Mouse (Mus musculus) kidney, embryonic 15.5 days (tissue): ENCODE data around the gene Osbpl3. TPM values are rescaled to one million over a fixed set of nuclear protein-coding genes. Genes with fewer than 3 reads are reported as not detected.
A peak's percentile ranks its signal among the peaks of the same experiment; 100 is the strongest.

Source experiments
- ATAC-seq: fragments of 200-750 bp; cut with Nextera tagmentation; replicated peaks from 2 replicates; pipeline ENCODE4 v1.8.0; 2017; ENCODE audit warnings: moderate TSS enrichment; ENCODE audit not compliant: low FRiP score
- H3K27ac ChIP-seq: fragments of 300-500 bp; sonication (generic); 2 replicates; pipeline ENCODE4 v1.5.1; 2015; ENCODE audit warnings: mild to moderate bottlenecking, inconsistent platforms
- H3K27me3 ChIP-seq: fragments of 300-500 bp; sonication (generic); 2 replicates; pipeline ENCODE4 v1.6.1; 2015; ENCODE audit warnings: inconsistent platforms
- H3K36me3 ChIP-seq: fragments of 300-500 bp; sonication (generic); 2 replicates; pipeline ENCODE4 v1.6.1; 2015; ENCODE audit warnings: inconsistent platforms
- H3K4me1 ChIP-seq: fragments of 300-500 bp; sonication (generic); 2 replicates; pipeline ENCODE4 v1.6.1; 2015; ENCODE audit warnings: inconsistent platforms
- H3K4me2 ChIP-seq: fragments of 300-500 bp; sonication (generic); 2 replicates; pipeline ENCODE4 v1.6.1; 2015; ENCODE audit warnings: moderate library complexity, mild to moderate bottlenecking, inconsistent platforms
- H3K4me3 ChIP-seq: fragments of 300-500 bp; sonication (generic); replicated peaks from 2 replicates; pipeline ENCODE4 v1.5.1; 2015; ENCODE audit warnings: mild to moderate bottlenecking, inconsistent platforms
- H3K9ac ChIP-seq: fragments of 300-500 bp; sonication (generic); 2 replicates; pipeline ENCODE4 v1.6.1; 2015; ENCODE audit warnings: mild to moderate bottlenecking, inconsistent platforms
- H3K9me3 ChIP-seq: fragments of 300-500 bp; sonication (generic); replicated peaks from 2 replicates; pipeline ENCODE4 v1.6.1; 2016; ENCODE audit warnings: inconsistent platforms
- whole genome bisulfite sequencing: fragments of 180-500 bp; shearing (Covaris S2); methylation state at CpG from one replicate; pipeline ENCODE4 v1.1.7; 2015; ENCODE audit warnings: mixed read lengths; 5-methylcytosine and 5-hydroxymethylcytosine counted together
- polyA plus RNA-seq: library from polyadenylated mRNA; unstranded; fragments of >200 nt; fragmentation: Nextera tagmentation; extraction: Ambion mirVana; gene quantifications from 2 replicates; pipeline ENCODE4 v1.2.1, GENCODE M21; 2015

The Osbpl3 gene
- polyA plus RNA-seq, 1 experiment from 2014 or later: 15.7 TPM

- Histone ChIP-seq H3K27me3 (no peaks in the 10 kb centered on the region), H3K27ac (peak overlapping the region; percentile 66), H3K4me3 (peak overlapping the region; percentile 22), H3K4me2 (peak overlapping the region; percentile 49), H3K4me1 (peaks cover 54% of the 10 kb centered on the region), H3K36me3 (no peaks in the 10 kb centered on the region), H3K9ac (no peak overlapping the region), H3K9me3 (no peaks in the 10 kb centered on the region)
- 17% methylated on average over 11 of the region's 11 CpGs for WGBS
- peak; percentile 70; the same call in 1 of the 2 replicates for ATAC-seq
These were observed 74.4 kb downstream of the Osbpl3 start for GRCm38 (mm10) chr6:50381504-50382091.

DNA sequence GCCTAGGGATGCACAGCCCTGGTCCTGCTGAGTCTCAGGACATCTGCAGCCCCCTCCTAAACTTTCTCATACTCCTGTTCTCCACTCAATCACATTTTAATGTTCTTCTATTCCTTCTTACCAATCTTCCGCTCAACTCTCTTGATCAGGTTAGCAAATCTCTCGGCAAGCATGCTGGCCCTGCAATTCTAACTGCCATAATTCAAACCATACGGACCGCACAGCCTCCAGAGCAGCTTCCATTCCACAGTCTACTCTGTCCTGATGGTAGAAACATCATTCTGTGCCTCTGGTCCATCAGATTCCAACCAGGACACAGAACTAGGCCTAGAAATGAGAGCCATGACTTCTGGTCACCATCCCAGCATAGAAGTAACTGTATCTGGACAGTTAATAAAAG is 76.3 kb downstream of the Osbpl3 start:
- no peak overlapping the region for H3K4me3 ChIP-seq
- no peak overlapping the region for H3K4me2 ChIP-seq
- H3K36me3 ChIP-seq: no peaks in the 10 kb centered on the region
- H3K27me3 ChIP-seq: no peaks in the 10 kb centered on the region
- peaks cover 39% of the 10 kb centered on the region for H3K4me1 ChIP-seq
- H3K27ac ChIP-seq: no peak overlapping the region
- no peak for ATAC-seq
- 86% methylated on average over 4 of the region's 4 CpGs for WGBS
- no peak overlapping the region for H3K9ac ChIP-seq
- no peaks in the 10 kb centered on the region for H3K9me3 ChIP-seq

DNA sequence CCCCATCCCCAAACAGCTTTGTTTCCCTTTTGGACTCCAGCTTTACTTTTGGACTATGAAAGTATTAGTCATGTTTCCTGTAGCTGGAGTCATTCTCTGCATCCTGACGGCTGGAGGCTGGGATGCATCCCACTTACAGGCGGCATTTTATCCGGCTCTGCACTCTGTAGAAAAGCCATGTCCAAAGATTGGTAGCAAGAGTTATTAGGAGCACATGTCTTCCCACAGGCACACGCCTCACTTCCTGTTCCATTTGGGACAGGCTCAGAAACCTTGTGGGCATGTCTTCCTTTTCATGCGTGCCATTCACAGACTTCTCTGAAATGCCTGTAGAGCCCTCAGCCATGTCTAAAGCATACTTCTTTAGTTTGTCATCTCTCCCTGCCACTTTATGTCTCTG is 76.9 kb downstream of the Osbpl3 start:
- H3K9ac ChIP-seq: no peak overlapping the region
- H3K4me1 ChIP-seq: peaks cover 34% of the 10 kb centered on the region
- no peaks in the 10 kb centered on the region for H3K36me3 ChIP-seq
- WGBS: 64% methylated on average over 5 of the region's 5 CpGs
- H3K9me3 ChIP-seq: no peaks in the 10 kb centered on the region
- no peak overlapping the region for H3K4me3 ChIP-seq
- H3K27ac ChIP-seq: no peak overlapping the region
- H3K4me2 ChIP-seq: no peak overlapping the region
- H3K27me3 ChIP-seq: no peaks in the 10 kb centered on the region
- ATAC-seq: no peak

GRCm38 (mm10) chr6:50377742-50378720 is 78.0 kb downstream of the Osbpl3 start:
- Histone ChIP-seq H3K4me1 (peaks cover 37% of the 10 kb centered on the region), H3K27ac (no peak overlapping the region), H3K4me2 (no peak overlapping the region), H3K9ac (no peak overlapping the region), H3K4me3 (no peak overlapping the region), H3K36me3 (no peaks in the 10 kb centered on the region), H3K27me3 (no peaks in the 10 kb centered on the region), H3K9me3 (no peaks in the 10 kb centered on the region)
- WGBS: 80% methylated on average over 21 of the region's 21 CpGs
- ATAC-seq: no peak

DNA sequence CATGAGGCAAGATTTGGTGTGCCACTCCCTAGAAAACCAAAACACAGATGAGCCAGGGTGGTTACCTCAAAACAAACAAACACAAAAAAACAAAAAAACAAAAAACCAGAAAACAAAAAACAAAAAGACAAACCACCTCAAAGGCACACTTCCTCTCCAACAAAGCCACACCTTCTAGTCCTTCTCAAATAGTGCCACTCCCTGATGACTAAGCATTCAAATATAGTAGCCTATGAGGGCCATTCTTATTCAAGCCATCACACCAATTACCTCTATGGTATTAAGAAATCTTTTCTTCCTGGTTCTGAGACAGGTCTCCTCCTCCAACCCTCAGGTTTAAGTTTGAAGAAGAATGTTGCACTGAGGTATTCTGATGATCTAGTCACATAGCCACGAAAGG is 79.3 kb downstream of the Osbpl3 start:
- no peak overlapping the region for H3K4me2 ChIP-seq
- peaks cover 32% of the 10 kb centered on the region for H3K4me1 ChIP-seq
- H3K36me3 ChIP-seq: no peaks in the 10 kb centered on the region
- 98% methylated on average over 1 of the region's 1 CpGs for WGBS
- no peak overlapping the region for H3K9ac ChIP-seq
- no peaks in the 10 kb centered on the region for H3K9me3 ChIP-seq
- ATAC-seq: no peak
- H3K27me3 ChIP-seq: no peaks in the 10 kb centered on the region
- no peak overlapping the region for H3K4me3 ChIP-seq
- H3K27ac ChIP-seq: no peak overlapping the region

DNA sequence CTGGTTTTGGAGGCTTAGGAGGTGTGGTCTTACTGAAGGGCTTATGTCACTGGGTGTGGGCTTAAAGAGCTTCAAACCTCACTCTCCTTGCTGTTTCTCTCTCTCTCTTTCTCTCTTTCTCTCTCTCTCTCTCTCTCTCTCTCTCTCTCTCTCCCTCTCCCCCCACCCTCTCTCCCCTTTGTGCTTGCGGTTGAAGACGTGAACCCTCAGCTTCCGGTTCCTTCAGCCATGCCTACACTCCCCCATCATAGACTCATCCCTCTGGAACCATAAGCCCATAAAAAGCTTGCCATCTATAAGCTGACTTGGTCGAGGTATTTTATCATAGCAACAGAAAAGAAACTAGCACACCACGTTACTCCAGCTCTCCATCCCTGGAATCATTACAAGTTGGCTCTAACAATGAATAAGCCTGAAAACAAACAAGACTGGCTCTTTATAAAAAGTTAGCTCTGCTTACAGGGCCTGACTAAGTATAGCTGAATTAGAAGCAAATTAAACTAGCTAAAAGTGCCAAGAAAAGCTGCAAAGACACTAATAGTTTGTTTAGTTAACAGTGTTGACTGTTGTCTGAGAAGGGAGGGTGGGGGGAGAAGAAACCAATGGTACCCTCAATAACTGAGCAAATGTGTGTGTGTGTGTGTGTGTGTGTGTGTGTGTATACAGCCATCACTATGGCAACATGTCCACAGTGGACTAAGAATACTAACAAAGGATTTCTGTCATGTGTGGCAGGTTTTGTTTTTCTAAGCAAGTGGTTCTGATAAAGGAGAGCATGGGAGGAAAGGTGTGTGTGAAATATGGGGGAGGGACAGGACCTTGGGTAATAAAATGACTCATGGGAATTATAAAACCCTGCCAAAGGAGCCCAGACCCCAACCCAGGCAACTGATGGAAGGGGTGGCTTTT is 83.2 kb downstream of the Osbpl3 start:
- 47% methylated on average over 5 of the region's 5 CpGs for WGBS
- Histone ChIP-seq H3K4me2 (no peak overlapping the region), H3K36me3 (peaks cover 15% of the 10 kb centered on the region), H3K4me1 (peaks cover 10% of the 10 kb centered on the region; the same call in 1 of the 2 replicates), H3K9ac (no peak overlapping the region), H3K9me3 (no peaks in the 10 kb centered on the region), H3K27ac (no peak overlapping the region), H3K27me3 (no peaks in the 10 kb centered on the region), H3K4me3 (no peak overlapping the region)
- no peak for ATAC-seq

- 77% methylated on average over 8 of the region's 8 CpGs for WGBS
- H3K4me2 ChIP-seq: no peak overlapping the region
- H3K4me1 ChIP-seq: peaks cover 10% of the 10 kb centered on the region; the same call in 1 of the 2 replicates
- no peak overlapping the region for H3K9ac ChIP-seq
- H3K27me3 ChIP-seq: no peaks in the 10 kb centered on the region
- H3K27ac ChIP-seq: no peak overlapping the region
- ATAC-seq: no peak
- H3K4me3 ChIP-seq: no peak overlapping the region
- peaks cover 18% of the 10 kb centered on the region for H3K36me3 ChIP-seq
- no peaks in the 10 kb centered on the region for H3K9me3 ChIP-seq
These were observed 84.4 kb downstream of the Osbpl3 start for GRCm38 (mm10) chr6:50371501-50372086.

- no peak overlapping the region for H3K4me3 ChIP-seq
- ATAC-seq: no peak
- peaks cover 18% of the 10 kb centered on the region for H3K36me3 ChIP-seq
- no peak overlapping the region for H3K4me2 ChIP-seq
- H3K9ac ChIP-seq: no peak overlapping the region
- 90% methylated on average over 8 of the region's 8 CpGs for WGBS
- no peaks in the 10 kb centered on the region for H3K9me3 ChIP-seq
- H3K27me3 ChIP-seq: no peaks in the 10 kb centered on the region
- no peak overlapping the region for H3K27ac ChIP-seq
- peaks cover 10% of the 10 kb centered on the region; the same call in 1 of the 2 replicates for H3K4me1 ChIP-seq
These were observed 87.3 kb downstream of the Osbpl3 start for GRCm38 (mm10) chr6:50368502-50369292.

- 87% methylated on average over 5 of the region's 5 CpGs for WGBS
- Histone ChIP-seq H3K36me3 (peaks cover 18% of the 10 kb centered on the region), H3K27ac (no peak overlapping the region)
These were observed 88.2 kb downstream of the Osbpl3 start for GRCm38 (mm10) chr6:50367836-50368235.

GRCm38 (mm10) chr6:50366724-50367123 is 89.3 kb downstream of the Osbpl3 start:
- no peak overlapping the region for H3K9ac ChIP-seq
- H3K27ac ChIP-seq: no peak overlapping the region
- H3K27me3 ChIP-seq: no peaks in the 10 kb centered on the region
- no peak overlapping the region for H3K4me2 ChIP-seq
- 81% methylated on average over 5 of the region's 5 CpGs for WGBS
- no peak overlapping the region for H3K4me3 ChIP-seq
- H3K9me3 ChIP-seq: no peaks in the 10 kb centered on the region
- no peak for ATAC-seq
- 0 out of 2 replicates have a peak, but pooled peaks cover 5% of the 10 kb centered on the region for H3K4me1 ChIP-seq
- peaks cover 18% of the 10 kb centered on the region for H3K36me3 ChIP-seq

More at GRCm38 (mm10) chr6:50367836-50368235, 88.2 kb downstream of the Osbpl3 start:
- no peak for ATAC-seq
- Histone ChIP-seq H3K4me3 (no peak overlapping the region), H3K9me3 (no peaks in the 10 kb centered on the region), H3K4me2 (no peak overlapping the region), H3K9ac (no peak overlapping the region), H3K27me3 (no peaks in the 10 kb centered on the region), H3K4me1 (peaks cover 5% of the 10 kb centered on the region; the same call in 1 of the 2 replicates)

DNA sequence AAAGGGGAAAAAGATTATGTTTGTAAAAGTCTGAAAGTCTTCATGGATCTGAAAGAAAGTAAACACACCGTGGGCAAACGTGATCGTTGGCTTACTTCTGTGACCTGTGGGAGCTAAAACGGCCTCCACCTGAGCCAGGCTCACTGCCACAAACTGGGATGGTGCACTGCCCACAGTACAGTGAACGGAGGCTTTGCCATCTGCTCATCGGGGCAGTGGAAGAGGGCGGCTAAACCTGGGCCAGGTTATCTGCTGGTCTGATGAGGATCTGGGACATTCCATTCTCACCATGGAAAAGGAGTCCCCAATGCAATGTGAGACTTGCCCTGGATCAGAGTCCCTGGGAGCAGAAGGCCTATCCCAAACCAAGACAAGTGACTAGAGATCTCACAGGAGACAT is 89.7 kb downstream of the Osbpl3 start:
- peaks cover 18% of the 10 kb centered on the region for H3K36me3 ChIP-seq
- H3K27me3 ChIP-seq: no peaks in the 10 kb centered on the region
- 0 out of 2 replicates have a peak, but pooled peaks cover 5% of the 10 kb centered on the region for H3K4me1 ChIP-seq
- ATAC-seq: no peak
- no peak overlapping the region for H3K27ac ChIP-seq
- no peaks in the 10 kb centered on the region for H3K9me3 ChIP-seq
- whole genome bisulfite sequencing: 93% methylated on average over 7 of the region's 7 CpGs
- H3K4me3 ChIP-seq: no peak overlapping the region
- H3K9ac ChIP-seq: no peak overlapping the region
- no peak overlapping the region for H3K4me2 ChIP-seq
